In genomic region chr17:24548921-24549617, GRCm38 (mm10) we compare ENCODE assay signal across 8 mouse cellular contexts. TPM values are rescaled to one million over a fixed set of nuclear protein-coding genes. Genes with fewer than 3 reads are reported as not detected.
DNase-seq lines count a peak whose midpoint lies in the region; ATAC-seq and TF ChIP-seq lines count a peak whose summit lies in the region.

No protein-coding gene starts in this region.

- H3K4me1 ChIP-seq in ES-E14 (ENCODE audit: control insufficient read depth in 2 of 2, insufficient read depth in 2 of 2, low read length in 2 of 2, poor library complexity in 1 of 2): no peaks in the 10 kb centered on the region; a peak in 1 of 4 replicates
- peaks cover 27% of the 10 kb centered on the region for H3K4me1 ChIP-seq in heart, embryonic 10.5 days
- H3K4me1 ChIP-seq in lung, embryonic 15.5 days: peaks cover 37% of the 10 kb centered on the region
- H3K4me1 ChIP-seq in olfactory bulb, adult 2 months (ENCODE audit: control insufficient read depth, insufficient read depth, low read length): peaks cover 14% of the 10 kb centered on the region

- H3K9me3 ChIP-seq in ES-E14 (ENCODE audit: control insufficient read depth, insufficient read depth, low read depth, low read length): no peaks in the 10 kb centered on the region
- H3K9me3 ChIP-seq in heart, embryonic 10.5 days: no peaks in the 10 kb centered on the region
- H3K9me3 ChIP-seq in lung, embryonic 15.5 days: no peaks in the 10 kb centered on the region

- WGBS in heart, embryonic 10.5 days: 3% methylated on average over 23 of the region's 23 CpGs
- under 1% methylated on average over 23 of the region's 23 CpGs for WGBS in lung, embryonic 15.5 days
- 8% methylated on average over 23 of the region's 23 CpGs for WGBS in olfactory bulb, adult 2 months

- H3K9ac ChIP-seq in ES-E14 (ENCODE audit: insufficient read depth, low read depth, low read length, poor library complexity, severe bottlenecking): no peak overlapping the region; the same call in 1 of the 2 replicates
- peak overlapping the region; percentile 36 for H3K9ac ChIP-seq in lung, embryonic 15.5 days

- peak; percentile 77 for DNase-seq in 3T3-L1 (ENCODE audit: low read depth, low spot score)
- DNase-seq in ES-E14 (ENCODE audit: low read depth, low spot score): no peak
- peak; percentile 56 to 71 for DNase-seq in cerebellum, postnatal 10 days
- DNase-seq in heart, embryonic 10.5 days (ENCODE audit: low spot score): no peak
- peak; percentile 85 for DNase-seq in kidney, adult 9 months
- no peak for DNase-seq in ovary, postnatal 14 days (ENCODE audit: low spot score)

- no peak; the same call in 1 of the 2 replicates for ATAC-seq in lung, embryonic 15.5 days (ENCODE audit: borderline replicate concordance, extremely low read depth, low FRiP score, low TSS enrichment)

- H3K36me3 ChIP-seq in ES-E14 (ENCODE audit: control insufficient read depth, insufficient read depth, low read length, poor library complexity, severe bottlenecking): no peaks in the 10 kb centered on the region; the same call in 1 of the 2 replicates
- H3K36me3 ChIP-seq in heart, embryonic 10.5 days: peaks cover 4% of the 10 kb centered on the region; the same call in 1 of the 2 replicates
- H3K36me3 ChIP-seq in lung, embryonic 15.5 days: no peaks in the 10 kb centered on the region

- in situ Hi-C loops in ES-E14 (cut with MboI; ENCODE audit: low sequenced_read_pairs in 2 of 2, unreplicated experiment in 2 of 2): no loop called here

- peaks cover 25% of the 10 kb centered on the region for H3K27me3 ChIP-seq in heart, embryonic 10.5 days (ENCODE audit: insufficient read depth, poor library complexity, severe bottlenecking)
- H3K27me3 ChIP-seq in lung, embryonic 15.5 days: no peaks in the 10 kb centered on the region

- no peak for TF ChIP-seq POLR2A in olfactory bulb, adult 2 months (IDR thresholded peaks at IDR 0.05; ENCODE audit: insufficient read depth, low read depth, low read length)

- TF ChIP-seq CTCF in olfactory bulb, adult 2 months (IDR thresholded peaks at IDR 0.05; ENCODE audit: insufficient read depth, low read depth, low read length): no peak

- peak overlapping the region; percentile 58 to 71 for H3K4me3 ChIP-seq in ES-E14 (ENCODE audit: insufficient read depth in 1 of 2, low read depth in 1 of 2, low read length in 2 of 2, poor library complexity in 1 of 2, severe bottlenecking in 1 of 2)
- H3K4me3 ChIP-seq in heart, embryonic 10.5 days: peak overlapping the region; percentile 86
- peak overlapping the region; percentile 68 for H3K4me3 ChIP-seq in lung, embryonic 15.5 days
- H3K4me3 ChIP-seq in olfactory bulb, adult 2 months (ENCODE audit: insufficient read depth, low read depth, low read length): peak overlapping the region; percentile 76

- peak overlapping the region; percentile 86 for H3K4me2 ChIP-seq in lung, embryonic 15.5 days

- H3K27ac ChIP-seq in ES-E14 (ENCODE audit: insufficient read depth, low read depth, low read length, poor library complexity, severe bottlenecking): no peak overlapping the region
- H3K27ac ChIP-seq in heart, embryonic 10.5 days: peak overlapping the region; percentile 97
- peak overlapping the region; percentile 72 for H3K27ac ChIP-seq in lung, embryonic 15.5 days
- peak overlapping the region; percentile 78; the same call in 1 of the 2 replicates for H3K27ac ChIP-seq in olfactory bulb, adult 2 months (ENCODE audit: insufficient read depth, low read depth, low read length)

TF ChIP-seq in ES-E14, 5 proteins besides CTCF, POLR2A, EP300 and RAD21:
- TF ChIP-seq HCFC1 (IDR thresholded peaks at IDR 0.05; ENCODE audit: borderline replicate concordance, insufficient read depth, low read length) (no peak), ZNF384 (IDR thresholded peaks at IDR 0.05; ENCODE audit: low read depth, low read length) (no peak), ZC3H11A (IDR thresholded peaks at IDR 0.05; ENCODE audit: borderline replicate concordance, low read depth, low read length) (no peak), MAFK (IDR thresholded peaks at IDR 0.05; ENCODE audit: insufficient read depth, low read depth, low read length) (no peak), CHD2 (IDR thresholded peaks at IDR 0.05; ENCODE audit: low read depth, low read length) (no peak)

RNA-seq across cellular contexts. Expression of gene Pkd1, which starts 0.6 kb away (rescaled TPM):
- 27.8 and 35.9 TPM in 2 replicates for total RNA-seq in ES-E14 (2012; rRNA removed)
- polyA plus RNA-seq in heart, embryonic 10.5 days (2016; fragmentation: Nextera tagmentation; extraction: Ambion mirVana): 12.3 and 13.9 TPM in 2 replicates
- polyA plus RNA-seq in lung, embryonic 15.5 days (2015; fragmentation: Nextera tagmentation; extraction: Ambion mirVana): 24.7 and 30.2 TPM in 2 replicates
- polyA plus RNA-seq in olfactory bulb, adult 2 months (2012; ENCODE audit: insufficient read depth, insufficient read length, low replicate concordance, missing spikeins): not detected in 2 replicates

RNA-seq across cellular contexts. Expression of gene Rab26, which starts 15.1 kb away (rescaled TPM):
- 2.8 and 7.4 TPM in 2 replicates for total RNA-seq in ES-E14 (2012; rRNA removed)
- polyA plus RNA-seq in heart, embryonic 10.5 days (2016; fragmentation: Nextera tagmentation; extraction: Ambion mirVana): 1.3 and 2.3 TPM in 2 replicates
- 2.3 and 3.3 TPM in 2 replicates for polyA plus RNA-seq in lung, embryonic 15.5 days (2015; fragmentation: Nextera tagmentation; extraction: Ambion mirVana)
- polyA plus RNA-seq in olfactory bulb, adult 2 months (2012; ENCODE audit: insufficient read depth, insufficient read length, low replicate concordance, missing spikeins): not detected in 2 replicates

RNA-seq across cellular contexts. Expression of gene Traf7, which starts 21.3 kb away (rescaled TPM):
- 149 and 228 TPM in 2 replicates for total RNA-seq in ES-E14 (2012; rRNA removed)
- 93.5 and 95.9 TPM in 2 replicates for polyA plus RNA-seq in heart, embryonic 10.5 days (2016; fragmentation: Nextera tagmentation; extraction: Ambion mirVana)
- polyA plus RNA-seq in lung, embryonic 15.5 days (2015; fragmentation: Nextera tagmentation; extraction: Ambion mirVana): 96.7 and 106 TPM in 2 replicates
- polyA plus RNA-seq in olfactory bulb, adult 2 months (2012; ENCODE audit: insufficient read depth, insufficient read length, low replicate concordance, missing spikeins): not detected in 2 replicates

Comparison
In these comparisons a context has a peak if more than half of its experiments do, and no peak if none do; other contexts are left out.
1. DNase-seq: peak in 3T3-L1 (single experiment), cerebellum, postnatal 10 days (2 of 2) and kidney, adult 9 months (single experiment); none in ES-E14 (single experiment), heart, embryonic 10.5 days (single experiment) and ovary, postnatal 14 days (single experiment).
2. RNA of gene Pkd1, which starts 0.6 kb away (polyA plus RNA-seq): 24.7 to 30.2 TPM in lung, embryonic 15.5 days and 12.3 to 13.9 TPM in heart, embryonic 10.5 days; not detected in olfactory bulb, adult 2 months; every median in the first group is over 10 times any median in the second.
3. Peak in every context shown above with its lines, with median percentiles within 50 percentile points of each other: H3K4me3 ChIP-seq.